Mouse (Mus musculus): ENCODE results near the gene Nhlh1.

DNA sequence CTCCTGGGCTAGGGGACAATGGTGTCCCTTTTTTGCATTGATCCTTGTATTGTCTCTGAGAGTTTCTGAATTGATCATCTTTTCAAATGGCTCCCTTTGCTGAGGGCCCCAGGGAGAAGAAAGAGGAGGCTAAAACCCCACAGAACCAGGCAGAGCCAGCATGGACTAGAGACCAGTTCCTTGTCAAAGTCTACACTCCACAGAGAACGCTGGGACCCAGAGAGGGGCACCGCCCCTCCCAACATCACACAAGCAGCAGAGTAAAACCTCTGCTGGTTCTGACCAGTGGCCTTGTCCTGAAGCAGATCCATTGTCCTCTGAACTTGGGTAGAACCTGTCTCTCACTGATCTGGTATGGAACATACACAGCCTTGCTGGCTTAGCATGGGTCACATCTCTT is 4.7 kb upstream of the Nhlh1 start:
- no peak for TF ChIP-seq POLR2A (IDR thresholded peaks at IDR 0.05; ENCODE audit: insufficient read depth, low read length)
- TF ChIP-seq EP300 (IDR thresholded peaks at IDR 0.05; ENCODE audit: insufficient read depth, low read depth, low read length) = no peak
- no peak for TF ChIP-seq CTCF (IDR thresholded peaks at IDR 0.05; ENCODE audit: low read depth, low read length)

Measured in ES-Bruce4 (cell line).